Mouse (Mus musculus): Measurements from ENCODE around the gene Afp. TPM values are rescaled to one million over a fixed set of nuclear protein-coding genes. Genes with fewer than 3 reads are reported as not detected.

Gene Afp
- polyA plus RNA-seq (2014; fragmentation: Illumina TruSeq; extraction: RNeasy Lipid Tissue Mini Kit (QIAGEN cat#74804); ENCODE audit: insufficient read depth, low read depth, low replicate concordance): 0.83 TPM

DNA sequence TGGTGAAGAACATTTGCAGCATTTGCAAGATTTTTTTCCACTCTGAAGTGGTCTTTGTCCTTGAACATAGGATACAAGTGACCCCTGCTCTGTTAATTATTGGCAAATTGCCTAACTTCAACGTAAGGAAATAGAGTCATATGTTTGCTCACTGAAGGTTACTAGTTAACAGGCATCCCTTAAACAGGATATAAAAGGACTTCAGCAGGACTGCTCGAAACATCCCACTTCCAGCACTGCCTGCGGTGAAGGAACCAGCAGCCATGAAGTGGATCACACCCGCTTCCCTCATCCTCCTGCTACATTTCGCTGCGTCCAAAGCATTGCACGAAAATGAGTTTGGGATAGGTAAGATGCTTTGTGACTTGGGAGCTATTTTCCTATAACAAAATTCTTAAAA, at the start of gene Afp:
Afp (plus strand) TSS at position 220 of the 400 bp plus-strand sequence.

DNA sequence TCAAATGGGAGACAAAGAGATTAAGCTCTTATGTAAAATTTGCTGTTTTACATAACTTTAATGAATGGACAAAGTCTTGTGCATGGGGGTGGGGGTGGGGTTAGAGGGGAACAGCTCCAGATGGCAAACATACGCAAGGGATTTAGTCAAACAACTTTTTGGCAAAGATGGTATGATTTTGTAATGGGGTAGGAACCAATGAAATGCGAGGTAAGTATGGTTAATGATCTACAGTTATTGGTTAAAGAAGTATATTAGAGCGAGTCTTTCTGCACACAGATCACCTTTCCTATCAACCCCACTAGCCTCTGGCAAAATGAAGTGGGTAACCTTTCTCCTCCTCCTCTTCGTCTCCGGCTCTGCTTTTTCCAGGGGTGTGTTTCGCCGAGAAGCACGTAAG, 29.9 kb upstream of the Afp start, which contains the start of gene Alb:
Alb (plus strand) TSS at position 279 of the 400 bp plus-strand sequence.

DNA sequence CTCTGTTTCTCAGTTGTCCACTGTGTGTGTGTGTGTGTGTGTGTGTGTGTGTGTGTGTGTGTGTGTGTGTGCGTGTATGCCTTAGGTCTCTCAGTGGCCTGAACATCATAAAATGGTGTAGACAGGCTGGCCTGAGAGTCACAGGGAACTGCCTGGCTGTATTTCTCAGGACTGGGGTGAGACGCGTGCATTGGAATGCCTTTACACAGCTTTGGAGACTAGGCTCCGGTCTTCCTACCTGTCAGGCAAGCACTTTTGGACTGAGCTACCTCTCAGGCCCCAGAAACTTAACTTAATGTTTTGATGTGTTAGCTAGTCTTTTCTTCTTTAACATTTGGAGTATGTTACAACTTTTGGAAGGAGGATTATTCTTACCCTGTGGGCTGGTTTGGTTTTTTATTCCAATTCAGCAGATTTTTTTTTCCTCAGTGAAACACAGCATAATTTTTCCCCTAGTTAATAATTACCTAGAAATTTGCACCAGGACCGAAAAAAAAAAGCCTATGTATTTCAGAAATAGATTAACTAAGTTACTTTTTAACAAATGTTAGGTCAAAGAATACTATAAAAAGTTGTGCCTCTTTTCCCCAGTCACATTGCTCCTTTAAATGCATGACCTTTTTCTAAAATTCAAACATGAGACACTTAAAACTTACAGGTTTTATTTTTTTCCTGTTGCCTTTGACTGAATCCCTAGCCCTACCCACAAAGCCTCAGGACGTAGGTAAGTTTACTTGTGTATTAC, 28.0 kb downstream of the Afp start, which contains the start of gene Afm:
Afm (plus strand) TSS at position 577 of the 745 bp plus-strand sequence.

Other genes starting within 250 kb of the Afp start
- 8.1 TPM for gene Ankrd17, start 124.2 kb upstream of the Afp start, polyA plus RNA-seq (2014; fragmentation: Illumina TruSeq; extraction: RNeasy Lipid Tissue Mini Kit (QIAGEN cat#74804); ENCODE audit: insufficient read depth, low read depth, low replicate concordance)
- gene Gm9958, start 123.5 kb upstream of the Afp start, polyA plus RNA-seq (2014; fragmentation: Illumina TruSeq; extraction: RNeasy Lipid Tissue Mini Kit (QIAGEN cat#74804); ENCODE audit: insufficient read depth, low read depth, low replicate concordance): 1.7 TPM
- 2.1 TPM for gene Alb, start 29.8 kb upstream of the Afp start, polyA plus RNA-seq (2014; fragmentation: Illumina TruSeq; extraction: RNeasy Lipid Tissue Mini Kit (QIAGEN cat#74804); ENCODE audit: insufficient read depth, low read depth, low replicate concordance)
- gene Afm, start 28.2 kb downstream of the Afp start, polyA plus RNA-seq (2014; fragmentation: Illumina TruSeq; extraction: RNeasy Lipid Tissue Mini Kit (QIAGEN cat#74804); ENCODE audit: insufficient read depth, low read depth, low replicate concordance): 0.40 TPM
- not detected for gene 5830473C10Rik, start 70.4 kb downstream of the Afp start, polyA plus RNA-seq (2014; fragmentation: Illumina TruSeq; extraction: RNeasy Lipid Tissue Mini Kit (QIAGEN cat#74804); ENCODE audit: insufficient read depth, low read depth, low replicate concordance)
- 4.5 TPM for gene Rassf6, start 149.9 kb downstream of the Afp start, polyA plus RNA-seq (2014; fragmentation: Illumina TruSeq; extraction: RNeasy Lipid Tissue Mini Kit (QIAGEN cat#74804); ENCODE audit: insufficient read depth, low read depth, low replicate concordance)

All from lung, adult 10 weeks (tissue).